Mouse (Mus musculus) midbrain, postnatal 0 days (tissue): Measurements from ENCODE around the gene Fam185a. TPM values are rescaled to one million over a fixed set of nuclear protein-coding genes. Genes with fewer than 3 reads are reported as not detected.

Experiments used
- ATAC-seq: fragments of 200-750 bp; cut with Nextera tagmentation; 2 replicates; pipeline ENCODE4 v1.8.0; 2017; ENCODE audit warnings: moderate number of reproducible peaks, mild to moderate bottlenecking, moderate TSS enrichment, moderate library complexity; ENCODE audit not compliant: low FRiP score
- DNase-seq: peaks from one replicate; pipeline ENCODE4 v3.0.0-alpha.2; 2015; ENCODE audit warnings: low spot score
- H3K27ac ChIP-seq: fragments of 300-500 bp; sonication (generic); 2 replicates; pipeline ENCODE4 v1.5.1; 2014; ENCODE audit warnings: low read depth, mild to moderate bottlenecking, low read length, mixed read lengths
- H3K27me3 ChIP-seq: fragments of 300-500 bp; sonication (generic); 2 replicates; pipeline ENCODE4 v1.6.1; 2014; ENCODE audit warnings: low read length, control low read depth, mixed read lengths; ENCODE audit not compliant: insufficient read depth
- H3K36me3 ChIP-seq: fragments of 300-500 bp; sonication (generic); 2 replicates; pipeline ENCODE4 v1.6.1; 2014; ENCODE audit warnings: low read length, control low read depth, mixed read lengths; ENCODE audit not compliant: insufficient read depth
- H3K4me1 ChIP-seq: fragments of 300-500 bp; sonication (generic); 2 replicates; pipeline ENCODE4 v1.6.1; 2014; ENCODE audit warnings: mild to moderate bottlenecking, control low read depth, antibody characterized with exemption, low read length, mixed read lengths; ENCODE audit not compliant: insufficient read depth
- H3K4me2 ChIP-seq: fragments of 300-500 bp; sonication (generic); 2 replicates; pipeline ENCODE4 v1.6.1; 2014; ENCODE audit warnings: low read depth, mild to moderate bottlenecking, low read length, mixed read lengths; ENCODE audit not compliant: poor library complexity, severe bottlenecking
- H3K4me3 ChIP-seq: fragments of 300-500 bp; sonication (generic); 2 replicates; pipeline ENCODE4 v1.5.1; 2014; ENCODE audit warnings: low read depth, mild to moderate bottlenecking, low read length, moderate library complexity
- H3K9ac ChIP-seq: fragments of 300-500 bp; sonication (generic); replicated peaks from 2 replicates; pipeline ENCODE4 v1.6.1; 2014; ENCODE audit warnings: mild to moderate bottlenecking, low read length, moderate library complexity, mixed read lengths; ENCODE audit not compliant: poor library complexity, severe bottlenecking
- H3K9me3 ChIP-seq: fragments of 300-500 bp; sonication (generic); 2 replicates; pipeline ENCODE4 v1.6.1; 2016; ENCODE audit warnings: low read length, control low read depth
- CTCF ChIP-seq: IDR thresholded peaks from 2 replicates; pipeline ENCODE4 v1.5.1; 2016; ENCODE audit warnings: antibody characterized with exemption, mild to moderate bottlenecking
- WGBS: fragments of 180-500 bp; shearing (Covaris S2); extraction: QIAGEN DNeasy Blood & Tissue Kit; methylation state at CpG from one replicate; pipeline ENCODE4 v1.1.7; 2014; 5-methylcytosine and 5-hydroxymethylcytosine counted together
- polyA plus RNA-seq: library from polyadenylated mRNA; unstranded; fragments of >200 nt; fragmentation: Nextera tagmentation; extraction: Ambion mirVana; gene quantifications from 2 replicates; pipeline ENCODE4 v1.2.1, GENCODE M21; 2015
- total RNA-seq: library from RNA; depleted of rRNA; stranded (reverse); fragments of >200 nt; gene quantifications from 2 replicates; pipeline ENCODE4 v1.2.3, GENCODE M21; 2014

Fam185a gene
- total and polyA plus RNA-seq, 2 experiments from 2014 or later, result 10.1 to 13.2 TPM

DNA sequence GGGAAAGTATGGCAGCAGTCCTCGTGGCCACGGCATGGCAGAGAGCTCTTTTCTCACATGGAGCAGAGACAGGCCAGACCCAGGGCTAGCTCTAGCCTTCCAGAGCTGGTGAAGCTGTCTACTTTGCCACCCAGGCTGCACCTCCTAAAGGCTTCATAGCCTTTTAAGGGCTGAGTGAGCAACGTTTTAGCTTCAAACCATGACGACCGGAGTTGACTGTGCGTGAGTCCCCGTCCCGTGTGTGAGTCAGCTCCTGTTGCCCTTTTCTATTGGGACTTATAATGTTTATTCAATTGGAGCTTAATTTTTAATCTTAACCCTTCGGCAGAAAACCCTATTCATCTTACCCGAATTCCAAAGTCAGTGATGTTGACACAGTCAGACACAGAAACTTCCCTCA is 75.4 kb downstream of the Fam185a start:
- ATAC-seq (no peak), DNase-seq (no peak)
- WGBS, result 72% methylated on average over 10 of the region's 10 CpGs
- Histone ChIP-seq H3K36me3 (no peaks in the 10 kb centered on the region), H3K4me2 (no peak overlapping the region), H3K9me3 (no peaks in the 10 kb centered on the region), H3K27me3 (no peaks in the 10 kb centered on the region), H3K4me1 (no peaks in the 10 kb centered on the region), H3K4me3 (no peak overlapping the region), H3K9ac (no peak overlapping the region), H3K27ac (no peak overlapping the region)
- TF ChIP-seq CTCF, result no peak

DNA sequence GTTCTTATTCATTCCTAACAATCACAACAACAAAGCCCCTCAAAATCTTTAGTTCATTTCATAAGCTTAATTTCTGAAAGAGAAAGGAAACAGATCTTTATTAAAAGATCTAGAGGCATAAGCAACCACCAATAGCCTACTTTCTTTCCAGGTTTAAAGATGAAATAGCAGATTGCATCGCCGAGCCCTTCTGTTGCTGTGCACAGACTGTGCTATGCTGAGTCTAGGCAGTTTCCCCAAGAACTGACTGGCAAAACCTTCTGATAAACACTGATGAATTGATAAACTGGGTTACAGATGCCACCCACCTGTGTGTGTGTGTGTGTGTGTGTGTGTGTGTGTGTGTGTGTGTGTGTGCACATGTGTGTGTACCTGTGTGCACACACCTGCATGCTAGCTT is 76.2 kb downstream of the Fam185a start:
- no peak overlapping the region for H3K9ac ChIP-seq
- no peak overlapping the region for H3K4me3 ChIP-seq
- H3K36me3 ChIP-seq, result no peaks in the 10 kb centered on the region
- ATAC-seq (no peak), DNase-seq (no peak)
- H3K4me1 ChIP-seq, result no peaks in the 10 kb centered on the region
- no peak overlapping the region for H3K27ac ChIP-seq
- no peak for TF ChIP-seq CTCF
- no peaks in the 10 kb centered on the region for H3K9me3 ChIP-seq
- H3K4me2 ChIP-seq, result no peak overlapping the region
- 87% methylated on average over 2 of the region's 2 CpGs for WGBS
- H3K27me3 ChIP-seq, result no peaks in the 10 kb centered on the region

DNA sequence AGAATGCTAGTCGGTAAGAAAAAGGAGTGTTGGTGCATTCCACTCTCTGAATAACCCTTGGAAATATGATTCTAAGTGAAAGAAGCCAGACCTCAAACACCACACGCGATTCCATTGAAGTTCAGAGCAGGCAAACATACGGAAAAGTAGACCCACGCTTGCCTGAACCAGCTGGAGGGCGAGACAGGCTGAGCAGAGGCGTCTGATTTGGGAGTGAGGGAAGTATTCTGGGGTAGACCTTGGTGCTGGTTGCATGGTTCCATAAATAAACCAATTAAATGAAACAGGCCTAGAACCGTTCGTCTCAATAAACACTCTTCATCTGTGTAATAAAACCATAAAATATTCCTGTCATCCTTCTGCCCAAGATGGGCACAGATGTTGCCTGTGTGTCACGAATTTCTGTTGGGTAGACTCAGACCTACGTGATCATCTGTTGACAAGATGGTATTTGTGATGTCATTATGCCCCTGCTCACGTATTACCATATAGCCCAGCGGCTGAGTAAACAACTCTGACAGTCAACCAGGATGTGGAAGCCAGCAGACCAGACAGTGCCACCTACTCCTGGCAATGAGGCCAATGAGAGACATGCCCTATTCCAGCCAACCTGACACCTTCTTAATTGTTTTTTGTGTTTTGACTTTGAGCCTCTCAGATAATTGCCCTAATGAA is 78.3 kb downstream of the Fam185a start:
- WGBS, result 88% methylated on average over 13 of the region's 13 CpGs
- Histone ChIP-seq H3K9me3 (no peaks in the 10 kb centered on the region), H3K36me3 (no peaks in the 10 kb centered on the region), H3K27ac (no peak overlapping the region), H3K9ac (no peak overlapping the region), H3K4me3 (no peak overlapping the region), H3K4me1 (no peaks in the 10 kb centered on the region), H3K4me2 (no peak overlapping the region), H3K27me3 (no peaks in the 10 kb centered on the region)
- DNase-seq (no peak), ATAC-seq (no peak)
- TF ChIP-seq CTCF, result no peak

DNA sequence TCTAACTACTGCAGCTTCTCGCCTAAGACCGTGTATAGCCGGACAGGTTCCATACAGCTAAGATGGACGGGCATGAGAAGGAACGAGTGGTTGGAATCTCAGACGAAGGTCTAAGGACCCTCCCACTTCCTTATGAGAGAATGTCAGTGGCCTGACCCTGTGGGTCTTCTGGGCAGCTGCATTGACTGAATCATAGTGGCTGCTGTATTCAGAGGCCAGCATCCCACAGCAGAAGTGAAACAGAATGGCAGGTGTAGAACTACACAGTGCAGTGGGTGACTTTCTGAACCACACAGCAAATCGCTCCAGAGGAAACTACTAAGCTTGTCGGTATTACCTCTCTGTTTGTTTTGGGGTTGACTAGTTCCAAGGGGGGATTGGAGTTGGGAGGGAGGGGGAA is 80.4 kb downstream of the Fam185a start:
- H3K36me3 ChIP-seq, result no peaks in the 10 kb centered on the region
- no peak overlapping the region for H3K9ac ChIP-seq
- H3K4me1 ChIP-seq, result no peaks in the 10 kb centered on the region
- H3K27me3 ChIP-seq, result no peaks in the 10 kb centered on the region
- no peak overlapping the region for H3K4me3 ChIP-seq
- no peaks in the 10 kb centered on the region for H3K9me3 ChIP-seq
- 89% methylated on average over 8 of the region's 8 CpGs for WGBS
- DNase-seq, result no peak
- no peak overlapping the region for H3K27ac ChIP-seq
- no peak for ATAC-seq
- no peak overlapping the region for H3K4me2 ChIP-seq
- TF ChIP-seq CTCF, result no peak

DNA sequence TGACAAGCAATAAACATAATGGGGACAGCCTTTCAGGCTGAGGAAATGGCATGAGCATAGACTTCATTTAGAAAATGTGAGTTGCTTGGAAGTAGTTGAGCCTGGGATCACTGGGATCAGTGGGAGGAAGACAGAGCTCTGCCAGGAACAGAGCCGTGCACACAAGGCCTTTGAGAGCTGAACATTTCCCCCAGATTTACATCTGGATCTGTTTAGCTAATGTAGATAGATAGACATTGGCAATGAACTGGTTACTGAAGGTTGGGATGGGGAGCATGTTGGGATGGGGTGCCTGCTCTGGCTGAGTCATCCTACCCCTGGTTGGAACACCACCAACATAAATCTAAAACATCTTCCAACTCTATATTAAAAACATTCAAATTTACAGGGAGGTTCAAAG is 82.1 kb downstream of the Fam185a start:
- Histone ChIP-seq H3K9me3 (no peaks in the 10 kb centered on the region), H3K27ac (no peak overlapping the region), H3K9ac (no peak overlapping the region), H3K36me3 (no peaks in the 10 kb centered on the region), H3K4me1 (no peaks in the 10 kb centered on the region), H3K27me3 (no peaks in the 10 kb centered on the region), H3K4me2 (no peak overlapping the region), H3K4me3 (no peak overlapping the region)
- no peak for TF ChIP-seq CTCF
- WGBS, result 68% methylated on average over 1 of the region's 1 CpGs
- DNase-seq (no peak), ATAC-seq (no peak)

DNA sequence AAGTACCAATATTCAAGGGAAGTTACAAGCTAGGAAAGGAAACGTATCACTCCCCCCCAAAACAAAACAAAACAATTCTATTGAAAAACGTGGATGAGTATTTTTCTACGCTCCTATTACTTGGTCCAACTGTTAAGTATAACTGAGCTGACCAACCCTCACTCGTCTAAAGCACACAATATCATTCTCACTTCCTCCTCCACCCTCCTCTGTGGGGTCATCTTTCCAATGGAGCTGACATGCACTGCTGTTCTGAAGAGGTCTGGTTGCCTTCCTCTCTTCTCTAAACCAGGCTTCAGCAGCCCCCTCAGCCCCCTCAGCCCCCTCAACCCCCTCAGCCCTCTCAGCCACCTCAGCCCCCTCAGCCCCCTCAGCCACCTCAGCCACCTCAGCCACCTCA is 85.0 kb downstream of the Fam185a start:
- no peak overlapping the region for H3K9ac ChIP-seq
- ATAC-seq (no peak), DNase-seq (no peak)
- H3K27ac ChIP-seq, result no peak overlapping the region
- H3K4me1 ChIP-seq, result no peaks in the 10 kb centered on the region
- no peaks in the 10 kb centered on the region for H3K9me3 ChIP-seq
- 71% methylated on average over 4 of the region's 4 CpGs for WGBS
- TF ChIP-seq CTCF, result no peak
- no peak overlapping the region for H3K4me2 ChIP-seq
- H3K4me3 ChIP-seq, result no peak overlapping the region
- no peaks in the 10 kb centered on the region for H3K27me3 ChIP-seq
- H3K36me3 ChIP-seq, result no peaks in the 10 kb centered on the region
